Mouse (Mus musculus) macrophage (primary cell): ENCODE results near the gene Fabp6. TPM values are rescaled to one million over a fixed set of nuclear protein-coding genes. Genes with fewer than 3 reads are reported as not detected.

Source experiments
- polyA plus RNA-seq: library from polyadenylated mRNA; stranded (reverse); fragments of 250-400 nt; gene quantifications from 3 replicates; pipeline ENCODE4 v1.2.4, GENCODE M21; 2018; ENCODE audit warnings: inconsistent platforms

Gene Fabp6
- polyA plus RNA-seq, 1 experiment from 2014 or later = not detected

Other genes starting within 250 kb of the Fabp6 start
- 51.8 to 104 TPM (median 86.0 TPM) in 3 replicates for gene Pttg1, start 175.3 kb downstream of the Fabp6 start, polyA plus RNA-seq
- 42.4 to 90.8 TPM (median 47.7 TPM) in 3 replicates for gene Slu7, start 167.8 kb downstream of the Fabp6 start, polyA plus RNA-seq
- gene C1qtnf2, start 127.3 kb downstream of the Fabp6 start, polyA plus RNA-seq = not detected in 3 replicates
- gene Ccnjl, start 72.8 kb downstream of the Fabp6 start, polyA plus RNA-seq = 0.04 TPM in 1 of 3 replicates, not detected in the others
- gene 4933415A04Rik, start 14.5 kb downstream of the Fabp6 start, polyA plus RNA-seq = not detected in 3 replicates
- 9.5 to 12.8 TPM (median 12.5 TPM) in 3 replicates for gene Pwwp2a, start 80.5 kb upstream of the Fabp6 start, polyA plus RNA-seq
- 55.8 to 95.0 TPM (median 62.2 TPM) in 3 replicates for gene Ttc1, start 146.5 kb upstream of the Fabp6 start, polyA plus RNA-seq